Mouse (Mus musculus) liver, postnatal 0 days (tissue): Measurements from ENCODE around the gene Clmn.

ENCODE experiments used
- CTCF ChIP-seq: sonication (generic); IDR thresholded peaks from 2 replicates; pipeline ENCODE4 v1.5.1; 2016; ENCODE audit warnings: antibody characterized with exemption, low read depth
- EP300 ChIP-seq: IDR thresholded peaks from 2 replicates; pipeline ENCODE4 v1.6.1; 2016; ENCODE audit warnings: antibody characterized with exemption, low read depth, mild to moderate bottlenecking

GRCm38 (mm10) chr12:104743687-104744086 lies 121.2 kb downstream of the Clmn start:
- TF ChIP-seq CTCF, result no peak
- TF ChIP-seq EP300, result no peak
